Mouse (Mus musculus): ENCODE results near the gene Klhl1. TPM values are rescaled to one million over a fixed set of nuclear protein-coding genes. Genes with fewer than 3 reads are reported as not detected.

Gene Klhl1
- 3.3 and 3.8 TPM in 2 replicates for polyA plus RNA-seq (2012; rRNA removed)

DNA sequence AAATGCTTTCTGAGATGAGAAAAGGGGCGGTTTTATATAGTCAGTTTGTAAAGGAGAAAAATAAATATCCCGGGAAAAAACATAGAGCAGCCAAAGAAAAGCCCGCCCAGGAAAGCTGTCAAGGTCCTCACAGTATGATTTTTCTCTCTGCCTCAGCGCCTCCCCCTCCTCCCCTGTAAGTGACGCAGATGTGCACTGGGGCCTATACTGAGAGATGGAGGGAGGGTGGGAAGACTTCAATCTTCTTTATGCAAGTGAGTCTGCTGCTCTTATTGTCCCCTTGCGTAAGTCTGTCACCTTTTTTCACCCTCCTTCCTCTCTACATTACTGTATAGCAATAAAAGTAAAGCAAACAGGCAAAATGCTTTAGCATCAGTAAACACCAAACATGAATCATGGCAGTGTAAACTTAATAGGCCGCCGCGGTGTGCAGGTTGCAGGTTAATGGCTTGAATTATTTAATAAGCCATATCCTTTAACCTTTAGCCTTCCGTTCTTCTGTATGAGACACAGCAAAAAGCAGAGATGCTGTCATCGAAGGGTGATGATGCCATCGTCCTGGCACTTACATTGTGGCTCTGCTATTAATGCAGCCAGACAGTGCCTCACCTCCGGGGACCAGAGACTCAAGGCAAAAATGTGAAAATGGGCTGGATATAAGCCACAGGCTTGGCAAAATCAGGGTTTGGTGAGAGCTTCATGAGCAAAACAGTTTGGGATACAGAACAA, at the start of gene Klhl1:
Gene Klhl1, minus strand, starts transcription at position 149 of the 729 bp plus-strand sequence.
- TF ChIP-seq POLR2A (IDR thresholded peaks at IDR 0.05; ENCODE audit: borderline replicate concordance, insufficient read depth, low read length) (no peak), CTCF (IDR thresholded peaks at IDR 0.05; ENCODE audit: borderline replicate concordance, insufficient read depth, low read depth, low read length) (no peak)
- WGBS: 18% methylated on average over 13 of the region's 13 CpGs
- DNase-seq: no peak
- H3K4me1 ChIP-seq (ENCODE audit: control insufficient read depth, insufficient read depth, low read length): no peaks in the 10 kb centered on the region; the same call in 1 of the 2 replicates
- H3K27ac ChIP-seq (ENCODE audit: insufficient read depth, low read length): no peak within 1 kb of the TSS
- H3K27me3 ChIP-seq (ENCODE audit: control insufficient read depth, insufficient read depth, low read length): no peaks in the 10 kb centered on the region
- peak within 1 kb of the TSS; percentile 45 for H3K4me3 ChIP-seq (replicated peaks; ENCODE audit: insufficient read depth, low read depth, low read length)

DNA sequence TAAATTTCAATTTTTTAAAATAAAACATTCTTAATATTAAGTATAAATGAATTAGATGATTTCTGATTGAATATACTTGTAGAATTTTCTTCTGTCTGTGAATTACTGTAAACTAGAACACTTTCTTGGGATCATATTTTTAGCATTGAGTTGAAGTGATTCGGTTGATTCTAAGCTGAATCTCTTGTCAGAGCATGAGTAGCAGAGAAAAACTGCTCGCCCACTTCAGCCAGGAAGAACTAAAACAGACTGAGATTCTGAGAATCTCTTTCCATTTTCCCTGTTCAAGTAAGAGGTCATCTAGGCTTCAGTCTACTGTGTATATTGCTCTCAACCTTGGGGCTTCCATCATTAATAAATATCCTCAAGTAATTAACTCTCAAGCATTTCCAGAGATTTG, 34.8 kb upstream of the Klhl1 start:
- H3K4me3 ChIP-seq (replicated peaks; ENCODE audit: insufficient read depth, low read depth, low read length): no peak overlapping the region
- TF ChIP-seq POLR2A (IDR thresholded peaks at IDR 0.05; ENCODE audit: borderline replicate concordance, insufficient read depth, low read length) (no peak), CTCF (IDR thresholded peaks at IDR 0.05; ENCODE audit: borderline replicate concordance, insufficient read depth, low read depth, low read length) (no peak)
- no peaks in the 10 kb centered on the region for H3K4me1 ChIP-seq (ENCODE audit: control insufficient read depth, insufficient read depth, low read length)
- DNase-seq: no peak
- no peak overlapping the region for H3K27ac ChIP-seq (ENCODE audit: insufficient read depth, low read length)
- H3K27me3 ChIP-seq (ENCODE audit: control insufficient read depth, insufficient read depth, low read length): no peaks in the 10 kb centered on the region
- WGBS: 90% methylated on average over 2 of the region's 2 CpGs

DNA sequence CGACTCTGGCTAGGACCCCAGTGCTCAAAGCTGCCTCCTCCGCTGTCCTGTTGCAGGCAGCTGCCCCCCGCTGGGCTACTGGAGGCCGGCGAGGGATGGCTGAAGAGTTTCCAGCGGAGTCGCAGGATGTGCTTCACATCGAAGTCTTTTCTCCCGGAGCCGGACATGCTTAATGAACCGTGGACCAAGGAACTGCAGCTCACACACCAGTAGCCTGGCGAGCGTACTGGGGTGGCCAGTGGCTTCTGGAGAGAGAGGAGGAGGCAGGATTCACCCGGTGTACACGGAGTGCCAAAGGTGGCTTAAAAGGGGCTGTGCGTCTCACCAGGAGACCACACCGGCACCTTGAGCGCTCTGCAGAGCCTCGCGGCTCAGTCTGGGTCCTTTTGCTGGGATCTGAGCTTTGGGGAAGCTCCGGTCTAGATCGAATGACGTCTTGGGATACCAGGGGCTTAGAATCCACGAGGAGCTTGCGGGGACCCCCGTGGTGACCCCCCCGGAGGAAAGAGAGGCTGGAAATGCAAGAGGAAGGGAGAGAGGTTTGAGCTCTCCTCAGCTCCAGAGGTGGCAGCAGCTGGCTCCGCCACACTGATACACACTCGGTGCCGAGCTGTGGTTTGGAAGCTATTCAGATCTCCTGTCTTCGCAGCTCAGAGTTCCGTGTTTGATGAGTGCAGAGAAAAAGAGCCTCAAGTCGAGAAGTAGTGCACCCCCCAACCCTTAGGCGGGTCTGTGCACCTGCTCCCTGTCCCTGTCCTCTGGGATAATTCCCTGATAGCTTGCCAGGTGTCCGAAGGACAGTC, 550 bp downstream of the Klhl1 start:
- H3K4me1 ChIP-seq (ENCODE audit: control insufficient read depth, insufficient read depth, low read length): no peaks in the 10 kb centered on the region; the same call in 1 of the 2 replicates
- TF ChIP-seq POLR2A (IDR thresholded peaks at IDR 0.05; ENCODE audit: borderline replicate concordance, insufficient read depth, low read length) (no peak), CTCF (IDR thresholded peaks at IDR 0.05; ENCODE audit: borderline replicate concordance, insufficient read depth, low read depth, low read length) (no peak)
- H3K27ac ChIP-seq (ENCODE audit: insufficient read depth, low read length): no peak overlapping the region
- H3K4me3 ChIP-seq (replicated peaks; ENCODE audit: insufficient read depth, low read depth, low read length): peak overlapping the region; percentile 45
- no peaks in the 10 kb centered on the region for H3K27me3 ChIP-seq (ENCODE audit: control insufficient read depth, insufficient read depth, low read length)
- DNase-seq: peak; percentile 20 to 36
- WGBS: under 1% methylated on average over 35 of the region's 35 CpGs

DNA sequence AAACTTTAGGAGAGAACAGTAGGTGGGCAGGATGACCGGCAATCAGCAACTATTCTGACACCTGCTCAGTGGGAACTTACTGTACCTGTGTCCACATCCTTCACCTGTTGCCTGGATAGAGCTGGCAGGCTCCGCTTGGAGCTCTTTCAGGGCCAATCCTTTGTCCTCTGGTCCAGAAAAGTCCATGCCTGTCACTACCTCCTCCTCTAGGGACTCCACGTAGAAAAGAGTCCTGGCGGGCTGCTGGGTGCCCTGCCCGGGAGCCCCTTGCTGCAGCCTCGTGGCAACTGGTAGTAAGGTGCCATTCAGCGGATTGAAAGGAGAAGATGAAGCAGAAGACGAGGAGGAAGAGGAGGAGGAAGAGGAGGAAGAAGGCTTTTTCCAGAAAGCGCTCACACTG, 1.2 kb downstream of the Klhl1 start:
- Histone ChIP-seq H3K27ac (ENCODE audit: insufficient read depth, low read length) (no peak overlapping the region), H3K4me1 (ENCODE audit: control insufficient read depth, insufficient read depth, low read length) (no peaks in the 10 kb centered on the region; the same call in 1 of the 2 replicates), H3K27me3 (ENCODE audit: control insufficient read depth, insufficient read depth, low read length) (no peaks in the 10 kb centered on the region), H3K4me3 (replicated peaks; ENCODE audit: insufficient read depth, low read depth, low read length) (peak overlapping the region; percentile 45)
- peak in 1 of 2 experiments; percentile 4 for DNase-seq
- 2% methylated on average over 9 of the region's 9 CpGs for WGBS
- no peak for TF ChIP-seq CTCF (IDR thresholded peaks at IDR 0.05; ENCODE audit: borderline replicate concordance, insufficient read depth, low read depth, low read length)

DNA sequence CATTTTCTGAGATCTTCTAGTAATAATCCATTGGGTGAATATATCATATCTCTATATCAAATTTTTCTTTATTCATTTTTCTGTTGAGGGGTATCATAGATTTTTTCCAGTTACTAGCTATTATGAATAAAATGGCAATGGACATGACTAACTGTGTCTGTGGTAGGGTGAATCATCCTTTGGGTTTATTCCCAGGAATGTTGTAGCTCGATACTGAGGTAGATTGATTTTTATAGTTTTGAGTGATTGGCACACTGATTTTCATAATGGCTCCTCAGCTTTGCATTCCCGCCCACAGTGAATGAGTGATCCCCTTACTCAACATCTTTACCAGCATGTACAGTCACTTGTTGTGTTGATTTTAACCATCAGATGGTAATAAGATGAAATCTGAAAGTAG, 19.0 kb downstream of the Klhl1 start:
- no peak for DNase-seq
- TF ChIP-seq POLR2A (IDR thresholded peaks at IDR 0.05; ENCODE audit: borderline replicate concordance, insufficient read depth, low read length) (no peak), CTCF (IDR thresholded peaks at IDR 0.05; ENCODE audit: borderline replicate concordance, insufficient read depth, low read depth, low read length) (no peak)
- Histone ChIP-seq H3K4me1 (ENCODE audit: control insufficient read depth, insufficient read depth, low read length) (no peaks in the 10 kb centered on the region), H3K27ac (ENCODE audit: insufficient read depth, low read length) (no peak overlapping the region), H3K27me3 (ENCODE audit: control insufficient read depth, insufficient read depth, low read length) (no peaks in the 10 kb centered on the region), H3K4me3 (replicated peaks; ENCODE audit: insufficient read depth, low read depth, low read length) (no peak overlapping the region)
- WGBS: 85% methylated on average over 2 of the region's 2 CpGs

DNA sequence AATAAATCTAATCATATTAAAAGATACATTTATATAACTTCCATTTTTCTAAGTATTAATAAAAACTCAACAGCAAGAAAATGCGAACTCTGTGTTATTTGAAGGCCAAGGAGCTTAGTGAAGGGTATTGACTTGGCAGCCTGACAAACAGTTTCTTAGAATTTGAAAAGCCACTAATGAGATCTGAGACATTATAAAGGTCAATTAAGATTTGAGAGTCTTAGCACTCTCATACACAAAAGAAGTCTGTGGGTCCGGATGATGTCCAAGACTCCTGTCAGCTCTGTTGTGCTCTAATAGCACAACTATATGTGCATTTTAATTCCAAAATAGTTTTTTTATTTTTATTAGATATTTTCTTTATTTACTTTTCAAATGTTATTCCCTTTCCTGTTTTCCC, 47.1 kb downstream of the Klhl1 start:
- H3K4me1 ChIP-seq (ENCODE audit: control insufficient read depth, insufficient read depth, low read length): no peaks in the 10 kb centered on the region
- no peak overlapping the region for H3K27ac ChIP-seq (ENCODE audit: insufficient read depth, low read length)
- no peak overlapping the region for H3K4me3 ChIP-seq (replicated peaks; ENCODE audit: insufficient read depth, low read depth, low read length)
- no peak for DNase-seq
- no peaks in the 10 kb centered on the region for H3K27me3 ChIP-seq (ENCODE audit: control insufficient read depth, insufficient read depth, low read length)
- TF ChIP-seq POLR2A (IDR thresholded peaks at IDR 0.05; ENCODE audit: borderline replicate concordance, insufficient read depth, low read length): no peak
- TF ChIP-seq CTCF (IDR thresholded peaks at IDR 0.05; ENCODE audit: borderline replicate concordance, insufficient read depth, low read depth, low read length): no peak
- WGBS: 47% methylated on average over 2 of the region's 2 CpGs

DNA sequence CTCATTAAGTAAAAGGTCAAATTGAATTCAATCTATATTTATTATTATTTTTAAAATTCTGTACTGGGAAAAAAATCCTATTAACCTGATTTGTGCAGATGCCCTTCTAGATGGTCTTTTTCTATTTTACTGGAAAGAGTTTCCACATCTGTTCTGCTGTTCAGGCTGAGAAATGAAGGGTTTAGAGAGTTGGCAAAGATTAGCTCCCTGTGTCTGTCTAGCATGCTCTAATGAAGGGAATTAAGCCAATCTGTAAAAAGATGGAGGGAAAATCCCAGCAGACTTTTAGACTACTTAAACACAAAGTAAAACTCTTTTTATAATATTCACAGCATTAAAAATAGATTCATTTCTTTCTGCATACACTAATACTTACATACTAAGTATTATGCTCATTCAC, 47.6 kb downstream of the Klhl1 start:
- Histone ChIP-seq H3K27me3 (ENCODE audit: control insufficient read depth, insufficient read depth, low read length) (no peaks in the 10 kb centered on the region), H3K27ac (ENCODE audit: insufficient read depth, low read length) (no peak overlapping the region)
- TF ChIP-seq CTCF (IDR thresholded peaks at IDR 0.05; ENCODE audit: borderline replicate concordance, insufficient read depth, low read depth, low read length) (no peak), POLR2A (IDR thresholded peaks at IDR 0.05; ENCODE audit: borderline replicate concordance, insufficient read depth, low read length) (no peak)

DNA sequence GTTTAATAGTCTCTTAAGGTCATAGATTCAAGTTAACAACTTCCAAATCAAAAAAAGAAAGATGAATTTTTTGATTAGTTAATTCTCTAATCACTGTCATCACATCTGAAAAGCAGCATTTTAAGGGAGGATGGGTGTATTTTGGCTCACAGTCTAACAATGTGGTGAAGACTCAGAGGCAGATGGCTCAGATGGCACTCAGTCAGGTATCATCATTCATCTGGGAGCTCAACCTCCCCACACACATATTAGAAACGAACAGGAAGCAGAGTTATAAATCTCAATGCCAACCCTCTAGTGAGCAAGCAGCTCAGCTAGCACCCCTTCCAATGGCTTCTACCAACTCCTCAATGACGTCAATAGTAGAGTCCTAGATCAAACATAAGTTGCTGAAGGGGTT, 57.1 kb downstream of the Klhl1 start:
- Histone ChIP-seq H3K27me3 (ENCODE audit: control insufficient read depth, insufficient read depth, low read length) (no peaks in the 10 kb centered on the region), H3K4me1 (ENCODE audit: control insufficient read depth, insufficient read depth, low read length) (no peaks in the 10 kb centered on the region), H3K4me3 (replicated peaks; ENCODE audit: insufficient read depth, low read depth, low read length) (no peak overlapping the region), H3K27ac (ENCODE audit: insufficient read depth, low read length) (no peak overlapping the region)
- TF ChIP-seq CTCF (IDR thresholded peaks at IDR 0.05; ENCODE audit: borderline replicate concordance, insufficient read depth, low read depth, low read length) (no peak), POLR2A (IDR thresholded peaks at IDR 0.05; ENCODE audit: borderline replicate concordance, insufficient read depth, low read length) (no peak)
- DNase-seq: no peak
- 26% methylated on average over 2 of the region's 2 CpGs for WGBS

More for the DNA sequence above, 47.6 kb downstream of the Klhl1 start:
- Histone ChIP-seq H3K4me1 (ENCODE audit: control insufficient read depth, insufficient read depth, low read length) (no peaks in the 10 kb centered on the region), H3K4me3 (replicated peaks; ENCODE audit: insufficient read depth, low read depth, low read length) (no peak overlapping the region)
- no peak for DNase-seq

All from cerebellum, adult 2 months (tissue).